Mouse (Mus musculus) liver, adult 2 months (tissue): Measurements from ENCODE around the gene Pitpna.

ENCODE experiments used
- CTCF ChIP-seq: fragments of 200-500 bp; IDR thresholded peaks from 2 replicates; pipeline ENCODE4 v1.5.1; 2011; ENCODE audit warnings: low read depth, low read length, control low read depth
- POLR2A ChIP-seq: fragments of 200-500 bp; IDR thresholded peaks from 2 replicates; pipeline ENCODE4 v1.6.1; 2011; ENCODE audit warnings: low read length, control low read depth; ENCODE audit not compliant: insufficient read depth; ENCODE audit errors: extremely low read depth

GRCm38 (mm10) chr11:75625820-75626219, 37.9 kb downstream of the Pitpna start:
- TF ChIP-seq CTCF (no peak), POLR2A (no peak)
